Mouse (Mus musculus) forebrain, embryonic 14.5 days (tissue): Measurements from ENCODE around the gene Ppp3ca. TPM values are rescaled to one million over a fixed set of nuclear protein-coding genes. Genes with fewer than 3 reads are reported as not detected.

ENCODE experiments used
- ATAC-seq: fragments of 200-750 bp; cut with Nextera tagmentation; 2 replicates; pipeline ENCODE4 v1.8.0; 2017; ENCODE audit warnings: mild to moderate bottlenecking, moderate library complexity
- DNase-seq: peaks from one replicate; pipeline ENCODE4 v3.0.0-alpha.2; 2015; ENCODE audit warnings: low spot score
- H3K27ac ChIP-seq: fragments of 300-500 bp; sonication (generic); 2 replicates; pipeline ENCODE4 v1.5.1; 2014; ENCODE audit warnings: low read depth, mild to moderate bottlenecking, control low read depth, low read length, moderate library complexity
- H3K27me3 ChIP-seq: fragments of 300-500 bp; sonication (generic); replicated peaks from 2 replicates; pipeline ENCODE4 v1.6.1; 2014; ENCODE audit warnings: low read length, control low read depth, mixed read lengths; ENCODE audit not compliant: control insufficient read depth, insufficient read depth
- H3K36me3 ChIP-seq: fragments of 300-500 bp; sonication (generic); 2 replicates; pipeline ENCODE4 v1.6.1; 2014; ENCODE audit warnings: low read length, control low read depth; ENCODE audit not compliant: control insufficient read depth, insufficient read depth
- H3K4me1 ChIP-seq: fragments of 300-500 bp; sonication (generic); 2 replicates; pipeline ENCODE4 v1.6.1; 2014; ENCODE audit warnings: antibody characterized with exemption, low read length, control low read depth; ENCODE audit not compliant: control insufficient read depth, insufficient read depth
- H3K4me2 ChIP-seq: fragments of 300-500 bp; sonication (generic); 2 replicates; pipeline ENCODE4 v1.6.1; 2014; ENCODE audit warnings: mild to moderate bottlenecking, control low read depth, low read length
- H3K4me3 ChIP-seq: fragments of 300-500 bp; sonication (generic); 2 replicates; pipeline ENCODE4 v1.5.1; 2014; ENCODE audit warnings: low read depth, low read length, control low read depth
- H3K9ac ChIP-seq: fragments of 300-500 bp; sonication (generic); 2 replicates; pipeline ENCODE4 v1.6.1; 2014; ENCODE audit warnings: mild to moderate bottlenecking, low read length, control low read depth, moderate library complexity
- H3K9me3 ChIP-seq: fragments of 300-500 bp; sonication (generic); replicated peaks from 2 replicates; pipeline ENCODE4 v1.6.1; 2016; ENCODE audit warnings: low read length, control low read depth, mixed read lengths; ENCODE audit not compliant: control insufficient read depth
- WGBS: fragments of 180-500 bp; shearing (Covaris S2); extraction: QIAGEN DNeasy Blood & Tissue Kit; methylation state at CpG from one replicate; pipeline ENCODE4 v1.1.7; 2014; 5-methylcytosine and 5-hydroxymethylcytosine counted together
- polyA plus RNA-seq: library from polyadenylated mRNA; unstranded; fragments of >200 nt; fragmentation: Nextera tagmentation; extraction: Ambion mirVana; gene quantifications from 2 replicates; pipeline ENCODE4 v1.2.1, GENCODE M21; 2014

Gene Ppp3ca
- polyA plus RNA-seq, 1 experiment from 2014 or later: 84.4 TPM

GRCm38 (mm10) chr3:136791404-136791803 lies 121.5 kb downstream of the Ppp3ca start:
- ATAC-seq: no peak
- no peaks in the 10 kb centered on the region for H3K27me3 ChIP-seq

GRCm38 (mm10) chr3:136791946-136792345 lies 122.0 kb downstream of the Ppp3ca start:
- Histone ChIP-seq H3K27me3 (no peaks in the 10 kb centered on the region), H3K9ac (no peak overlapping the region), H3K36me3 (no peaks in the 10 kb centered on the region), H3K4me3 (no peak overlapping the region), H3K4me1 (peaks cover 9% of the 10 kb centered on the region), H3K4me2 (no peak overlapping the region), H3K27ac (no peak overlapping the region), H3K9me3 (no peaks in the 10 kb centered on the region)
- no peak for DNase-seq
- no peak for ATAC-seq
- 86% methylated on average over 2 of the region's 2 CpGs for WGBS

More at GRCm38 (mm10) chr3:136791404-136791803, 121.5 kb downstream of the Ppp3ca start:
- 92% methylated on average over 5 of the region's 5 CpGs for WGBS
- H3K9ac ChIP-seq: no peak overlapping the region
- no peak overlapping the region for H3K4me3 ChIP-seq
- H3K4me2 ChIP-seq: no peak overlapping the region
- no peaks in the 10 kb centered on the region for H3K9me3 ChIP-seq
- no peak for DNase-seq
- H3K4me1 ChIP-seq: peaks cover 9% of the 10 kb centered on the region
- H3K36me3 ChIP-seq: no peaks in the 10 kb centered on the region
- no peak overlapping the region for H3K27ac ChIP-seq

- Histone ChIP-seq H3K36me3 (0 out of 2 replicates have a peak, but pooled peaks cover 4% of the 10 kb centered on the region), H3K4me3 (no peak overlapping the region), H3K9me3 (no peaks in the 10 kb centered on the region), H3K4me2 (no peak overlapping the region), H3K4me1 (peaks cover 9% of the 10 kb centered on the region), H3K27me3 (no peaks in the 10 kb centered on the region), H3K9ac (no peak overlapping the region), H3K27ac (no peak overlapping the region)
- DNase-seq: no peak
- ATAC-seq: no peak
- WGBS: 82% methylated on average over 2 of the region's 2 CpGs
These were observed 123.5 kb downstream of the Ppp3ca start for GRCm38 (mm10) chr3:136793411-136793810.

GRCm38 (mm10) chr3:136794426-136795217 lies 124.7 kb downstream of the Ppp3ca start:
- 0 out of 2 replicates have a peak, but pooled peaks cover 4% of the 10 kb centered on the region for H3K36me3 ChIP-seq
- H3K4me3 ChIP-seq: no peak overlapping the region
- DNase-seq: no peak
- no peak overlapping the region for H3K27ac ChIP-seq
- H3K4me1 ChIP-seq: peaks cover 9% of the 10 kb centered on the region
- 87% methylated on average over 7 of the region's 7 CpGs for WGBS
- no peaks in the 10 kb centered on the region for H3K27me3 ChIP-seq
- H3K4me2 ChIP-seq: no peak overlapping the region
- no peak for ATAC-seq
- no peak overlapping the region for H3K9ac ChIP-seq
- H3K9me3 ChIP-seq: no peaks in the 10 kb centered on the region

- Histone ChIP-seq H3K36me3 (peaks cover 7% of the 10 kb centered on the region; the same call in 1 of the 2 replicates), H3K27ac (no peak overlapping the region), H3K9me3 (no peaks in the 10 kb centered on the region), H3K4me1 (no peaks in the 10 kb centered on the region), H3K27me3 (no peaks in the 10 kb centered on the region), H3K4me3 (no peak overlapping the region), H3K4me2 (no peak overlapping the region), H3K9ac (no peak overlapping the region)
- DNase-seq (no peak), ATAC-seq (no peak)
- 92% methylated on average over 3 of the region's 3 CpGs for WGBS
These were observed 129.0 kb downstream of the Ppp3ca start for GRCm38 (mm10) chr3:136798896-136799295.

GRCm38 (mm10) chr3:136802595-136802994 lies 132.7 kb downstream of the Ppp3ca start:
- peaks cover 7% of the 10 kb centered on the region; the same call in 1 of the 2 replicates for H3K36me3 ChIP-seq
- H3K27me3 ChIP-seq: no peaks in the 10 kb centered on the region
- DNase-seq (no peak), ATAC-seq (no peak)
- 85% methylated on average over 4 of the region's 4 CpGs for WGBS
- no peaks in the 10 kb centered on the region for H3K4me1 ChIP-seq
- H3K4me2 ChIP-seq: no peak overlapping the region
- H3K4me3 ChIP-seq: no peak overlapping the region
- H3K27ac ChIP-seq: no peak overlapping the region
- no peak overlapping the region for H3K9ac ChIP-seq
- no peaks in the 10 kb centered on the region for H3K9me3 ChIP-seq

- ATAC-seq: no peak
These were observed 136.0 kb downstream of the Ppp3ca start for GRCm38 (mm10) chr3:136805897-136806296.

GRCm38 (mm10) chr3:136810271-136810670 lies 140.3 kb downstream of the Ppp3ca start:
- WGBS: 79% methylated on average over 3 of the region's 3 CpGs
- Histone ChIP-seq H3K4me3 (no peak overlapping the region), H3K4me2 (no peak overlapping the region), H3K27ac (no peak overlapping the region), H3K9me3 (no peaks in the 10 kb centered on the region), H3K4me1 (no peaks in the 10 kb centered on the region), H3K36me3 (no peaks in the 10 kb centered on the region), H3K9ac (no peak overlapping the region), H3K27me3 (no peaks in the 10 kb centered on the region)
- ATAC-seq: no peak
- no peak for DNase-seq

More at GRCm38 (mm10) chr3:136805897-136806296, 136.0 kb downstream of the Ppp3ca start:
- Histone ChIP-seq H3K4me3 (no peak overlapping the region), H3K4me2 (no peak overlapping the region), H3K27me3 (no peaks in the 10 kb centered on the region), H3K9me3 (no peaks in the 10 kb centered on the region), H3K36me3 (no peaks in the 10 kb centered on the region), H3K4me1 (no peaks in the 10 kb centered on the region), H3K27ac (no peak overlapping the region), H3K9ac (no peak overlapping the region)
- no peak for DNase-seq
- WGBS: 94% methylated on average over 4 of the region's 4 CpGs

- Histone ChIP-seq H3K36me3 (no peaks in the 10 kb centered on the region), H3K9me3 (no peaks in the 10 kb centered on the region), H3K27me3 (no peaks in the 10 kb centered on the region), H3K4me3 (no peak overlapping the region), H3K4me2 (no peak overlapping the region), H3K9ac (no peak overlapping the region), H3K27ac (no peak overlapping the region), H3K4me1 (no peaks in the 10 kb centered on the region)
- ATAC-seq (no peak), DNase-seq (no peak)
- 89% methylated on average over 6 of the region's 6 CpGs for WGBS
These were observed 142.2 kb downstream of the Ppp3ca start for GRCm38 (mm10) chr3:136812162-136812561.
